Mouse (Mus musculus) T-cell, adult 66 days (primary cell): ENCODE data around the gene Gm13693. TPM values are rescaled to one million over a fixed set of nuclear protein-coding genes. Genes with fewer than 3 reads are reported as not detected.

ENCODE experiments used
- total RNA-seq, 2 experiments: library from RNA; stranded (reverse); gene quantifications; 3 replicates in 1 of 2; 4 replicates in 1 of 2; pipeline ENCODE4 v1.2.4; 2023

Gm13693 gene
- total RNA-seq: 1 to 10 TPM; 2.8 to 3.5 TPM

GRCm38 (mm10) chr2:83961203-83961602, at the start of gene Gm13693:
Gene Gm13693, plus strand, starts transcription at chr2:83961503.

GRCm38 (mm10) chr2:83940931-83941361, 20.4 kb upstream of the Gm13693 start, which contains the start of gene Zswim2:
Gene Zswim2, minus strand, starts transcription at chr2:83941228.

GRCm38 (mm10) chr2:83955393-83955792, 5.9 kb upstream of the Gm13693 start, which contains the start of gene Gm13698:
Gene Gm13698, plus strand, starts transcription at chr2:83955693.

GRCm38 (mm10) chr2:83967013-83967412, 5.7 kb downstream of the Gm13693 start, which contains the start of gene Gm13695:
Gene Gm13695, plus strand, starts transcription at chr2:83967313.

GRCm38 (mm10) chr2:83972823-83973222, 11.5 kb downstream of the Gm13693 start, which contains the start of gene Gm13696:
Gene Gm13696, plus strand, starts transcription at chr2:83973123.

GRCm38 (mm10) chr2:83978633-83979032, 17.3 kb downstream of the Gm13693 start, which contains the start of gene Gm13694:
Gene Gm13694, plus strand, starts transcription at chr2:83978933.

GRCm38 (mm10) chr2:83984443-83984842, 23.1 kb downstream of the Gm13693 start, which contains the start of gene Gm13697:
Gene Gm13697, plus strand, starts transcription at chr2:83984743.

GRCm38 (mm10) chr2:83990253-83990652, 28.9 kb downstream of the Gm13693 start, which contains the start of gene Gm13691:
Gene Gm13691, plus strand, starts transcription at chr2:83990553.

Other genes starting within 250 kb of the Gm13693 start
- 10 to 100 TPM; 43.3 to 48.3 TPM for gene Itgav, start 237.1 kb upstream of the Gm13693 start, total RNA-seq
- gene Fam171b, start 148.9 kb upstream of the Gm13693 start, total RNA-seq: under 1 TPM; 0.58 to 0.86 TPM
- gene Zswim2, start 20.3 kb upstream of the Gm13693 start, total RNA-seq: not detected
- gene Gm13698, start 5.8 kb upstream of the Gm13693 start, total RNA-seq: 1 to 10 TPM; 2.8 to 3.5 TPM
- gene Gm13695, start 5.8 kb downstream of the Gm13693 start, total RNA-seq: 1 to 10 TPM in 1 of 2 experiments, not detected in 1; 8.5 TPM
- gene Gm13696, start 11.6 kb downstream of the Gm13693 start, total RNA-seq: 1 to 10 TPM; 2.8 to 3.5 TPM
- gene Gm13694, start 17.4 kb downstream of the Gm13693 start, total RNA-seq: 1 to 10 TPM; 2.8 to 3.5 TPM
- 1 to 10 TPM; 2.8 to 3.5 TPM for gene Gm13697, start 23.2 kb downstream of the Gm13693 start, total RNA-seq
- gene Gm13691, start 29.1 kb downstream of the Gm13693 start, total RNA-seq: 1 to 10 TPM; 2.8 to 3.5 TPM